In the genomic region with DNA sequence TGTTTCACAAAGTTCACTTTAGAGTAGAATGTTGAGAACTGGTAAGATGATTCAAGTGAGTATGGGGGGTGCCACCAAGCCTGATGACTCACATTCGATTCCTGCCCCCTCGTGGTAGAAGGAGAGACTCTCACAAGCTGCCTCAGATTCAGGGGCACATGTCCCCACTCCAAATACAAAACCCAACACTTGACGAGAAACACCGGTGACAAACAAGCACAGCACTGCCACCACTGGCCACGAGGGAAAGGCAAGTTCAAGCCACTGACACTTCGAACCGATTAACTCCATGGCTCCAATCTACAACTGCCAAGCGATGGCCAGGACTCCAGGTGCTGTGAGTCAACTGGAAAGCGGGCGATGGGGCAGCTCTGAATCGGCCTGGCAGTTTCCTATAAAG, we compare ENCODE assay signal across 8 mouse cellular contexts. TPM values are rescaled to one million over a fixed set of nuclear protein-coding genes. Genes with fewer than 3 reads are reported as not detected.
A peak's percentile ranks its signal among the peaks of the same experiment; 100 is the strongest.
DNase-seq lines count a peak whose midpoint lies in the region; ATAC-seq and TF ChIP-seq lines count a peak whose summit lies in the region.

No protein-coding gene starts in this region.

- no peaks in the 10 kb centered on the region for H3K27me3 ChIP-seq in liver, embryonic 14.5 days (ENCODE audit: control insufficient read depth, insufficient read depth, low read length)
- H3K27me3 ChIP-seq in liver, embryonic 12.5 days (replicated peaks): no peaks in the 10 kb centered on the region
- H3K27me3 ChIP-seq in kidney, postnatal 0 days (ENCODE audit: insufficient read depth, low read length): no peaks in the 10 kb centered on the region
- no peaks in the 10 kb centered on the region for H3K27me3 ChIP-seq in small intestine, adult 2 months (ENCODE audit: control insufficient read depth, insufficient read depth, low read length)
- H3K27me3 ChIP-seq in limb, embryonic 10.5 days (ENCODE audit: low read depth, poor library complexity, severe bottlenecking): no peaks in the 10 kb centered on the region

- TF ChIP-seq EP300 in liver, embryonic 14.5 days (IDR thresholded peaks at IDR 0.05; ENCODE audit: low read depth): no peak

- no peak overlapping the region for H3K9ac ChIP-seq in liver, embryonic 14.5 days (replicated peaks)
- H3K9ac ChIP-seq in liver, embryonic 12.5 days: no peak overlapping the region
- no peak overlapping the region for H3K9ac ChIP-seq in kidney, postnatal 0 days (ENCODE audit: low read depth, low read length)

- no peaks in the 10 kb centered on the region for H3K36me3 ChIP-seq in liver, embryonic 14.5 days (replicated peaks; ENCODE audit: control insufficient read depth, insufficient read depth, low read depth)
- no peaks in the 10 kb centered on the region for H3K36me3 ChIP-seq in liver, embryonic 12.5 days
- H3K36me3 ChIP-seq in kidney, postnatal 0 days (ENCODE audit: insufficient read depth, low read length): no peaks in the 10 kb centered on the region
- no peaks in the 10 kb centered on the region for H3K36me3 ChIP-seq in small intestine, adult 2 months (ENCODE audit: control insufficient read depth, insufficient read depth, low read length)
- peaks cover 7% of the 10 kb centered on the region; the same call in 1 of the 2 replicates for H3K36me3 ChIP-seq in limb, embryonic 10.5 days

- TF ChIP-seq POLR2A in small intestine, adult 2 months (IDR thresholded peaks at IDR 0.05; ENCODE audit: low read depth, low read length): no peak

- DNase-seq in adrenal gland, postnatal 10 days: peak; percentile 41
- no peak for DNase-seq in adrenal gland, postnatal 36 days
- DNase-seq in liver, embryonic 14.5 days (ENCODE audit: low read depth in 3 of 3, low spot score in 3 of 3): no peak
- DNase-seq in kidney, postnatal 0 days (ENCODE audit: low spot score): no peak
- DNase-seq in gastrocnemius, postnatal 4 days (ENCODE audit: low spot score in 2 of 2): no peak
- DNase-seq in limb, embryonic 10.5 days (ENCODE audit: low spot score): no peak

- no peak overlapping the region for H3K4me2 ChIP-seq in liver, embryonic 14.5 days (ENCODE audit: low read depth)
- no peak overlapping the region for H3K4me2 ChIP-seq in liver, embryonic 12.5 days
- H3K4me2 ChIP-seq in kidney, postnatal 0 days (ENCODE audit: low read length): no peak overlapping the region

- no peaks in the 10 kb centered on the region; a peak in 1 of 4 replicates for H3K4me1 ChIP-seq in liver, embryonic 14.5 days (replicated peaks; ENCODE audit: control insufficient read depth in 2 of 2, insufficient read depth in 2 of 2, low read length in 1 of 2)
- peaks cover 7% of the 10 kb centered on the region; the same call in 1 of the 2 replicates for H3K4me1 ChIP-seq in liver, embryonic 12.5 days
- H3K4me1 ChIP-seq in kidney, postnatal 0 days (replicated peaks; ENCODE audit: insufficient read depth, low read length): peaks cover 17% of the 10 kb centered on the region
- peaks cover 21% of the 10 kb centered on the region for H3K4me1 ChIP-seq in small intestine, adult 2 months (ENCODE audit: control insufficient read depth, insufficient read depth, insufficient read length, low read length)
- peaks cover 21% of the 10 kb centered on the region for H3K4me1 ChIP-seq in limb, embryonic 10.5 days

- H3K4me3 ChIP-seq in liver, embryonic 14.5 days (ENCODE audit: insufficient read depth in 1 of 2, low read depth in 2 of 2, low read length in 2 of 2): no peak overlapping the region
- no peak overlapping the region for H3K4me3 ChIP-seq in liver, embryonic 12.5 days
- H3K4me3 ChIP-seq in kidney, postnatal 0 days (replicated peaks; ENCODE audit: low read depth, low read length): no peak overlapping the region
- H3K4me3 ChIP-seq in small intestine, adult 2 months (ENCODE audit: low read depth, low read length): no peak overlapping the region
- H3K4me3 ChIP-seq in limb, embryonic 10.5 days: no peak overlapping the region

- no peak overlapping the region for H3K27ac ChIP-seq in liver, embryonic 14.5 days
- H3K27ac ChIP-seq in liver, embryonic 12.5 days: no peak overlapping the region
- H3K27ac ChIP-seq in kidney, postnatal 0 days: peak overlapping the region; percentile 81
- H3K27ac ChIP-seq in small intestine, adult 2 months (ENCODE audit: insufficient read depth, low read depth, low read length): peak overlapping the region; percentile 23
- H3K27ac ChIP-seq in limb, embryonic 10.5 days: no peak overlapping the region

- no peaks in the 10 kb centered on the region for H3K9me3 ChIP-seq in liver, embryonic 14.5 days (ENCODE audit: control insufficient read depth, low read length)
- H3K9me3 ChIP-seq in liver, embryonic 12.5 days (replicated peaks): no peaks in the 10 kb centered on the region
- no peaks in the 10 kb centered on the region for H3K9me3 ChIP-seq in kidney, postnatal 0 days (replicated peaks; ENCODE audit: low read length)
- no peaks in the 10 kb centered on the region for H3K9me3 ChIP-seq in limb, embryonic 10.5 days (replicated peaks)

- ATAC-seq in liver, embryonic 14.5 days (ENCODE audit: insufficient read depth): no peak
- no peak for ATAC-seq in liver, embryonic 12.5 days
- ATAC-seq in kidney, postnatal 0 days (replicated peaks; ENCODE audit: low FRiP score, low read depth): no peak

- WGBS in liver, embryonic 14.5 days (ENCODE audit: insufficient replicate concordance): 70% methylated on average over 11 of the region's 11 CpGs
- 72% methylated on average over 11 of the region's 11 CpGs for WGBS in liver, embryonic 12.5 days (ENCODE audit: insufficient replicate concordance)
- 62% methylated on average over 11 of the region's 11 CpGs for WGBS in kidney, postnatal 0 days
- WGBS in small intestine, adult 2 months: 34% methylated on average over 11 of the region's 11 CpGs
- WGBS in limb, embryonic 10.5 days: 92% methylated on average over 11 of the region's 11 CpGs

- peak; percentile 33; the same call in 1 of the 2 replicates for TF ChIP-seq CTCF in liver, embryonic 14.5 days (IDR thresholded peaks at IDR 0.05; ENCODE audit: low read depth)
- peak; percentile 58 for TF ChIP-seq CTCF in kidney, postnatal 0 days (IDR thresholded peaks at IDR 0.05; ENCODE audit: low read depth)
- no peak for TF ChIP-seq CTCF in small intestine, adult 2 months (IDR thresholded peaks at IDR 0.05; ENCODE audit: extremely low read depth, insufficient read length, insufficient replicate concordance, low read depth, low read length)

RNA-seq across cellular contexts. Expression of a gene that starts 21.8 kb away (rescaled TPM):
- total RNA-seq in adrenal gland, postnatal 10 days (2021): 10 to 100 TPM; 35.4 to 37.8 TPM
- total RNA-seq in adrenal gland, postnatal 36 days (2021): 10 to 100 TPM; 47.7 to 60.9 TPM
- polyA plus RNA-seq in liver, embryonic 14.5 days (2012; rRNA removed): 1.7 TPM in 2 replicates
- polyA plus RNA-seq in liver, embryonic 14.5 days (2014; fragmentation: Nextera tagmentation; extraction: Ambion mirVana): 0.44 and 0.54 TPM in 2 replicates
- polyA plus RNA-seq in liver, embryonic 12.5 days (2016; fragmentation: Nextera tagmentation; extraction: Ambion mirVana): 0.67 and 0.68 TPM in 2 replicates
- polyA plus RNA-seq in kidney, postnatal 0 days (2015; fragmentation: Nextera tagmentation; extraction: Ambion mirVana): 4.5 and 4.7 TPM in 2 replicates
- polyA plus RNA-seq in small intestine, adult 2 months (2012; rRNA removed): 13.0 and 25.6 TPM in 2 replicates
- 10 to 100 TPM in 1 of 2 experiments, 1 to 10 TPM in 1; 9.9 to 10.5 TPM for total RNA-seq in gastrocnemius, postnatal 4 days (2021)
- polyA plus RNA-seq in limb, embryonic 10.5 days (2016; fragmentation: Nextera tagmentation; extraction: Ambion mirVana): 1.8 and 2.3 TPM in 2 replicates

RNA-seq across cellular contexts. Expression of a gene that starts 34.6 kb away (rescaled TPM):
- 10 to 100 TPM; 64.5 to 68.2 TPM for total RNA-seq in adrenal gland, postnatal 10 days (2021)
- 100 to 1,000 TPM in 1 of 2 experiments, 10 to 100 TPM in 1; 65.8 to 153 TPM for total RNA-seq in adrenal gland, postnatal 36 days (2021)
- polyA plus RNA-seq in liver, embryonic 14.5 days (2012; rRNA removed): 14.0 and 14.3 TPM in 2 replicates
- 14.1 and 14.6 TPM in 2 replicates for polyA plus RNA-seq in liver, embryonic 14.5 days (2014; fragmentation: Nextera tagmentation; extraction: Ambion mirVana)
- polyA plus RNA-seq in liver, embryonic 12.5 days (2016; fragmentation: Nextera tagmentation; extraction: Ambion mirVana): 34.5 and 34.8 TPM in 2 replicates
- 125 and 132 TPM in 2 replicates for polyA plus RNA-seq in kidney, postnatal 0 days (2015; fragmentation: Nextera tagmentation; extraction: Ambion mirVana)
- polyA plus RNA-seq in small intestine, adult 2 months (2012; rRNA removed): 21.3 and 23.8 TPM in 2 replicates
- 10 to 100 TPM; 70.2 to 71.1 TPM for total RNA-seq in gastrocnemius, postnatal 4 days (2021)
- polyA plus RNA-seq in limb, embryonic 10.5 days (2016; fragmentation: Nextera tagmentation; extraction: Ambion mirVana): 63.2 and 65.4 TPM in 2 replicates

RNA-seq across cellular contexts. Expression of a gene that starts 51.7 kb away (rescaled TPM):
- total RNA-seq in adrenal gland, postnatal 10 days (2021): not detected
- total RNA-seq in adrenal gland, postnatal 36 days (2021): under 1 TPM in 1 of 2 experiments, not detected in 1; 0.46 TPM
- polyA plus RNA-seq in liver, embryonic 14.5 days (2012; rRNA removed): not detected in 2 replicates
- polyA plus RNA-seq in liver, embryonic 14.5 days (2014; fragmentation: Nextera tagmentation; extraction: Ambion mirVana): not detected in 2 replicates
- polyA plus RNA-seq in liver, embryonic 12.5 days (2016; fragmentation: Nextera tagmentation; extraction: Ambion mirVana): not detected in 2 replicates
- not detected in 2 replicates for polyA plus RNA-seq in kidney, postnatal 0 days (2015; fragmentation: Nextera tagmentation; extraction: Ambion mirVana)
- not detected in 2 replicates for polyA plus RNA-seq in small intestine, adult 2 months (2012; rRNA removed)
- not detected for total RNA-seq in gastrocnemius, postnatal 4 days (2021)
- not detected in 2 replicates for polyA plus RNA-seq in limb, embryonic 10.5 days (2016; fragmentation: Nextera tagmentation; extraction: Ambion mirVana)

RNA-seq across cellular contexts. Expression of a gene that starts 52.4 kb away (rescaled TPM):
- not detected for total RNA-seq in adrenal gland, postnatal 10 days (2021)
- total RNA-seq in adrenal gland, postnatal 36 days (2021): not detected
- not detected in 2 replicates for polyA plus RNA-seq in liver, embryonic 14.5 days (2012; rRNA removed)
- not detected in 2 replicates for polyA plus RNA-seq in liver, embryonic 14.5 days (2014; fragmentation: Nextera tagmentation; extraction: Ambion mirVana)
- not detected in 2 replicates for polyA plus RNA-seq in liver, embryonic 12.5 days (2016; fragmentation: Nextera tagmentation; extraction: Ambion mirVana)
- not detected in 2 replicates for polyA plus RNA-seq in kidney, postnatal 0 days (2015; fragmentation: Nextera tagmentation; extraction: Ambion mirVana)
- polyA plus RNA-seq in small intestine, adult 2 months (2012; rRNA removed): not detected in 2 replicates
- not detected for total RNA-seq in gastrocnemius, postnatal 4 days (2021)
- polyA plus RNA-seq in limb, embryonic 10.5 days (2016; fragmentation: Nextera tagmentation; extraction: Ambion mirVana): not detected in 2 replicates

Comparison
In these comparisons a context has a peak if more than half of its experiments do, and no peak if none do; other contexts are left out.
1. H3K27ac ChIP-seq: peak in kidney, postnatal 0 days (single experiment) and small intestine, adult 2 months (single experiment); none in liver, embryonic 14.5 days (single experiment), liver, embryonic 12.5 days (single experiment) and limb, embryonic 10.5 days (single experiment).